Mouse (Mus musculus) E14TG2a.4 (cell line): ENCODE measurements around the gene D430042O09Rik.
A peak's percentile ranks its signal among the peaks of the same experiment; 100 is the strongest.
"Not testable (repeated sequence)": the region's sequence is repeated elsewhere in the genome, so short reads cannot be mapped to it uniquely, and the experiment has no call there.

ENCODE experiments used
- H3K27me3 ChIP-seq: 2 replicates; pipeline ENCODE4 v1.6.1; 2014; ENCODE audit warnings: low read length, control low read depth; ENCODE audit not compliant: insufficient read depth
- H3K36me3 ChIP-seq: 2 replicates; pipeline ENCODE4 v1.6.1; 2014; ENCODE audit warnings: low read length, control low read depth; ENCODE audit not compliant: insufficient read depth
- H3K4me1 ChIP-seq: replicated peaks from 2 replicates; pipeline ENCODE4 v1.6.1; 2014; ENCODE audit warnings: low read depth, low read length, control low read depth
- H3K4me3 ChIP-seq: replicated peaks from 2 replicates; pipeline ENCODE4 v1.5.1; 2014; ENCODE audit warnings: mild to moderate bottlenecking, low read length
- H3K9me3 ChIP-seq: 2 replicates; pipeline ENCODE4 v1.6.1; 2014; ENCODE audit warnings: low read length, control low read depth
- CTCF ChIP-seq: conservative IDR thresholded peaks from 2 replicates; pipeline ENCODE4 v1.5.1; 2014; ENCODE audit warnings: low read length
- NANOG ChIP-seq: IDR thresholded peaks from 2 replicates; pipeline ENCODE4 v1.6.1; 2014; ENCODE audit warnings: borderline replicate concordance, low read length, mixed read lengths
- POU5F1 ChIP-seq: IDR thresholded peaks from 2 replicates; pipeline ENCODE4 v1.6.1; 2014; ENCODE audit warnings: low read length, borderline replicate concordance

D430042O09Rik gene

GRCm38 (mm10) chr7:125702791-125703190, 4.9 kb upstream of the D430042O09Rik start:
- Histone ChIP-seq H3K36me3 (peaks cover 76% of the 10 kb centered on the region), H3K9me3 (peaks cover 11% of the 10 kb centered on the region), H3K27me3 (no peaks in the 10 kb centered on the region), H3K4me1 (peaks cover 22% of the 10 kb centered on the region), H3K4me3 (no peak overlapping the region)
- TF ChIP-seq NANOG (no peak), CTCF (no peak), POU5F1 (no peak)

- peaks cover 34% of the 10 kb centered on the region for H3K4me1 ChIP-seq
- H3K4me3 ChIP-seq, result peak overlapping the region; percentile 97
- TF ChIP-seq CTCF, result no peak
- TF ChIP-seq NANOG, result no peak
- no peak for TF ChIP-seq POU5F1
Measured at GRCm38 (mm10) chr7:125707186-125707585, 502 bp upstream of the D430042O09Rik start.

DNA sequence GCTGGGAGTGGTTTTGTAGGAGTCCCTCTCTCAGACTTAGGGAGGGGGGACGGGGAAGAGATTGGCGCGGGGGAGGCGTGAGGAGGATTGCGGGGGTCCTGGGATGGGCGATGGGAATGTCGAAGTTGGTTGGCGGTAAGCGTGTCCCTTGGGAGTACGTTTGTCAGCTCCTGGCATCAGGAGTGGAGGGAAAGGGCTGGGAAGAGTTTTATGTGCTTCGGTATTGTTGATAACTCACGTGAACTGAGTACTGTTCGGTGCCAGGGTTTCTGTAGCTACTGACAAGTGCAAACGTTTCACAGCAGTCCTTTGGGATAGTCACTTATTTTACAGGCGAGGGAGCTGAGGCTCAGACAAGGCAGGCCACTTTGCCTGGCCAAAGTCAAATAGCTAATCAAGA, 412 bp downstream of the D430042O09Rik start:
- peaks cover 32% of the 10 kb centered on the region for H3K36me3 ChIP-seq
- no peaks in the 10 kb centered on the region for H3K9me3 ChIP-seq
- no peaks in the 10 kb centered on the region for H3K27me3 ChIP-seq
- peaks cover 37% of the 10 kb centered on the region for H3K4me1 ChIP-seq
- peak overlapping the region; percentile 97 for H3K4me3 ChIP-seq
- TF ChIP-seq NANOG, result no peak
- no peak for TF ChIP-seq POU5F1
- no peak for TF ChIP-seq CTCF

More at GRCm38 (mm10) chr7:125707186-125707585, 502 bp upstream of the D430042O09Rik start:
- H3K27me3 ChIP-seq, result no peaks in the 10 kb centered on the region
- peaks cover 41% of the 10 kb centered on the region for H3K36me3 ChIP-seq
- H3K9me3 ChIP-seq, result no peaks in the 10 kb centered on the region

DNA sequence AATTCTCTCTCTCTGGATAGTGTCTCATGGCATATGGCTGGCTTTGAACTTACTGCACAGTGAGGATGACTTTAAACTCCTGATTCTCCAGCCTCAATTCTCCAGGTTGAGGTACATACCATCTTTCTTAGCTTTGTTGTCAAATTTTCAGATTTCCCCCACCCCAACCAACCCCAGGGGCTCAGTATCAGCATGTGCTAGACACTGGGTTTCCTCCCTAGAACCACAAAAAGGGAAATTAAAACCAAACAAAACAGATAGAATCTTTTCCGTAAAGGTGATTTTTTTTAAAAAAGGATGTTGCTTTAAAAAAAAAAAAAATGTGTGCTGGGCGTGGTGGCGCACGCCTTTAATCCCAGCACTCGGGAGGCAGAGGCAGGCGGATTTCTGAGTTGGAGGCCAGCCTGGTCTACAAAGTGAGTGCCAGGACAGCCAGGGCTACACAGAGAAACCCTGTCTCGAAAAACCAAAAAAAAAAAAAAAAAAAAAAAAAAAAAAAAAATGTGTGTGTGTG, 5.9 kb downstream of the D430042O09Rik start:
- H3K4me3 ChIP-seq, H3K27me3 ChIP-seq, H3K36me3 ChIP-seq, H3K9me3 ChIP-seq: not testable (repeated sequence)
- peaks cover 39% of the 10 kb centered on the region for H3K4me1 ChIP-seq

DNA sequence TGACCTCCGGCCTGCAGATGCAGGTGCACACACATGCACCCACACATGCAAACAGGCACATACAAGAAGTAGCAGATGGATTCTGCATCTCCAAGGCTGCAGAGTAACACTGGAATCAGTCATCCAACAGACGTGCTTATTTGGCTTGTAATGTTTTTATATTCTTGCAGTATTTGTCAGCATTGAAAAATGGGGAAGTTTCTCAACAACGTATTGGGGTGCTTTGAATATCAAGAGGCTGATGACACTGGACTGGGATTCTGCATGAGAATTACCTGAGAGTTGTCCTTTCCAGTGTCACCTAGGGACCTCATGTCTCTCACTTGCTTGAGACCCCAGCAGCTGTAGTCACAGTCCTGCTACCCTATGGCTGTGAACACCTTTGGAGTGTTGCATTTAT, 7.1 kb downstream of the D430042O09Rik start:
- TF ChIP-seq POU5F1 (no peak), CTCF (no peak), NANOG (no peak)
- Histone ChIP-seq H3K36me3 (peaks cover 6% of the 10 kb centered on the region; the same call in 1 of the 2 replicates), H3K27me3 (no peaks in the 10 kb centered on the region), H3K4me1 (peaks cover 34% of the 10 kb centered on the region), H3K9me3 (no peaks in the 10 kb centered on the region), H3K4me3 (no peak overlapping the region)

DNA sequence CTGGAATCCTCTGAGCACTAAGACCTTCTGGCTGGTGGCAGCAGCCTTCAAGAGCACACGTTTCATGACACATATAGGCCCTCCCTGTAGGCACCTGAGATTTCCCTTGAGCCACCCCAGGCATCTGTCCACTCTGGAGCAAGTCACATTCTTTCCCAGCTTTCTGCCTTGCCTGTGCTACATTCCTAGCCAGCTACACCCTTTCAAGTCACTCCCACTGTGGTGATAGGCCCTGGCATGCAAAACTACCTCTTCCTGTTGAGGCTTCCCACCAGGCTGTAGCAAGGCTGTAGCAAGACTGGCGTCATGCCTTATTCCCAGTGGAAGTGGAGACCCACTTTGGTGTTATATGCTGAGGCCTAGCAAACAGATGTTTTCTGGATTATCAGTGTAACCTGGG, 9.0 kb downstream of the D430042O09Rik start:
- peaks cover 34% of the 10 kb centered on the region for H3K4me1 ChIP-seq
- TF ChIP-seq CTCF (no peak), POU5F1 (no peak), NANOG (no peak)
- H3K36me3 ChIP-seq, result peaks cover 4% of the 10 kb centered on the region; the same call in 1 of the 2 replicates
- no peaks in the 10 kb centered on the region for H3K27me3 ChIP-seq
- H3K4me3 ChIP-seq, result no peak overlapping the region
- no peaks in the 10 kb centered on the region for H3K9me3 ChIP-seq

DNA sequence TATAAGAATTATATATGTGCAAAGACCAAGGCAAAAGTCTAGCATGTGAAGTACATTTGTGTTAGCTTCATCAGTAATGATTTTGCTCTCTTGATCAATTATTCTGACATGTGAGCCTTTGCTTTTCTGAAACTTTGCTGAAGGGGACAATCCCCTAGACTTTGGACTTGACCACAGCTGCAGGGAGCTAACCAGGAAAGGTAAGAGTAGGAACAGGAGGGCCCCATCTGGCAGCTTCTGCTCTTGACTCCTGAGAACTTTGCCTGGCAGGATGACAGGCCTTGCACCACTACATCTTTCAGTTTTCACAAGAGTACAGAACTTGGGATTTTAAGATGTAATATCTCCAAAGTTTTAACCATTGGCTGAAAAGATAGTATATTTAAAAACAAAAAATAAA, 9.9 kb downstream of the D430042O09Rik start:
- Histone ChIP-seq H3K36me3 (no peaks in the 10 kb centered on the region), H3K27me3 (no peaks in the 10 kb centered on the region), H3K4me3 (no peak overlapping the region), H3K4me1 (peaks cover 31% of the 10 kb centered on the region), H3K9me3 (no peaks in the 10 kb centered on the region)
- TF ChIP-seq CTCF (no peak), NANOG (no peak), POU5F1 (no peak)

GRCm38 (mm10) chr7:125720370-125720769, 12.7 kb downstream of the D430042O09Rik start:
- Histone ChIP-seq H3K27me3 (no peaks in the 10 kb centered on the region), H3K9me3 (no peaks in the 10 kb centered on the region), H3K4me1 (peaks cover 23% of the 10 kb centered on the region), H3K4me3 (no peak overlapping the region), H3K36me3 (no peaks in the 10 kb centered on the region)
- TF ChIP-seq CTCF (no peak), POU5F1 (no peak), NANOG (no peak)

- Histone ChIP-seq H3K36me3 (no peaks in the 10 kb centered on the region), H3K4me1 (peaks cover 16% of the 10 kb centered on the region), H3K27me3 (no peaks in the 10 kb centered on the region), H3K4me3 (no peak overlapping the region), H3K9me3 (no peaks in the 10 kb centered on the region)
- TF ChIP-seq CTCF (no peak), NANOG (no peak), POU5F1 (no peak)
Measured at GRCm38 (mm10) chr7:125721033-125721432, 13.3 kb downstream of the D430042O09Rik start.
